ENCODE assay signal across 15 mouse cellular contexts in the genomic region with DNA sequence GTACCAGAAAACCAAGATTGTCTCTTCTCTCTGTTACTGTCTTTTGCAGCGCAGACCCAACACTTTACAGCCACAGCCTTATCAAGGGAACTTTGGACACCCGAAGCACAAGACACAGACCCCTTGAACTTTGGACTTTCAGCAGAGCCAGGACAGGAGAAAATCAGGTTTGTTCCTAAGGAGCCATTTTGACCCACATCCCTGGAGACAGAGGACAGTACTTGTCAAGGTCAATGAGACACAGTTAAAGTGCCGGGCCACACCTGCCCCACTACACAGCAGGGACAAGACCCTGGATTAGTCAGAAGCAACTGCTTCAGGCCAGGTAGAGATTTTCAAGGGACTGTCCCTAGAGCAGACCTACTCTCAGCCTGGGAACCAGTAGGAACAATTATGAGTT. TPM values are rescaled to one million over a fixed set of nuclear protein-coding genes. Genes with fewer than 3 reads are reported as not detected.
DNase-seq lines count a peak whose midpoint lies in the region; ATAC-seq and TF ChIP-seq lines count a peak whose summit lies in the region.
"Had no signal": no experiment of that assay in that cellular context is flagged by ENCODE, and none has a peak within 500 bp of the region (broad histone marks: within the 10 kb centered on the region; RNA-seq: fewer than 3 reads in every experiment).

No protein-coding gene starts in this region.

- intact Hi-C loops in heart, postnatal 36 days (cut with DNase I): no loop called here

- no peak overlapping the region for H3K4me2 ChIP-seq in heart, embryonic 15.5 days
- peak overlapping the region; percentile 52 for H3K4me2 ChIP-seq in intestine, postnatal 0 days (replicated peaks; ENCODE audit: low read depth)
- H3K4me2 ChIP-seq: limb, embryonic 12.5 days; midbrain, embryonic 15.5 days had no signal

- H3K27ac ChIP-seq in heart, embryonic 15.5 days: peak overlapping the region; percentile 70
- H3K27ac ChIP-seq in intestine, postnatal 0 days (ENCODE audit: low read depth, low read length): peak overlapping the region; percentile 79
- H3K27ac ChIP-seq: embryonic facial prominence, embryonic 10.5 days; left cerebral cortex, adult 2 months; midbrain, embryonic 15.5 days had no signal

- H3K36me3 ChIP-seq in heart, embryonic 15.5 days: no peaks in the 10 kb centered on the region
- H3K36me3 ChIP-seq in megakaryocyte, embryonic 14.5 days (replicated peaks; ENCODE audit: low read length): peaks cover 96% of the 10 kb centered on the region
- H3K36me3 ChIP-seq in intestine, postnatal 0 days (ENCODE audit: control insufficient read depth, insufficient read depth): no peaks in the 10 kb centered on the region; the same call in 1 of the 2 replicates
- H3K36me3 ChIP-seq: limb, embryonic 12.5 days; midbrain, embryonic 15.5 days had no signal

- no peak for TF ChIP-seq CTCF in intestine, postnatal 0 days (IDR thresholded peaks at IDR 0.05; ENCODE audit: low read depth)

- peaks cover 79% of the 10 kb centered on the region for H3K4me1 ChIP-seq in heart, embryonic 15.5 days (replicated peaks)
- H3K4me1 ChIP-seq in megakaryocyte, embryonic 14.5 days: peaks cover 92% of the 10 kb centered on the region
- peaks cover 23% of the 10 kb centered on the region for H3K4me1 ChIP-seq in intestine, postnatal 0 days (replicated peaks; ENCODE audit: control insufficient read depth, insufficient read depth, low read length)

- H3K9ac ChIP-seq in heart, embryonic 15.5 days: no peak overlapping the region
- H3K9ac ChIP-seq in intestine, postnatal 0 days (ENCODE audit: low read depth, low read length): no peak overlapping the region
- H3K9ac ChIP-seq: limb, embryonic 12.5 days; midbrain, embryonic 15.5 days had no signal

- no peak for ATAC-seq in heart, embryonic 15.5 days (replicated peaks; ENCODE audit: insufficient number of reproducible peaks, insufficient read depth, low FRiP score, low read depth)
- ATAC-seq in megakaryocyte, adult 5-6 weeks (ENCODE audit: poor library complexity, severe bottlenecking): no peak
- ATAC-seq in intestine, postnatal 0 days: peak; percentile 83
- ATAC-seq: midbrain, embryonic 15.5 days; Patski had no signal

- H3K4me3 ChIP-seq in heart, embryonic 15.5 days: no peak overlapping the region
- peak overlapping the region; percentile 83 for H3K4me3 ChIP-seq in megakaryocyte, embryonic 14.5 days (replicated peaks)
- no peak overlapping the region for H3K4me3 ChIP-seq in intestine, postnatal 0 days (ENCODE audit: low read depth, low read length)
- H3K4me3 ChIP-seq: embryonic facial prominence, embryonic 10.5 days; left cerebral cortex, adult 2 months; limb, embryonic 12.5 days; midbrain, embryonic 15.5 days had no signal

- 57% methylated on average over 3 of the region's 3 CpGs for WGBS in heart, embryonic 15.5 days
- 33% methylated on average over 3 of the region's 3 CpGs for WGBS in intestine, postnatal 0 days

- no peaks in the 10 kb centered on the region for H3K9me3 ChIP-seq in heart, embryonic 15.5 days (replicated peaks)
- H3K9me3 ChIP-seq in megakaryocyte, embryonic 14.5 days: no peaks in the 10 kb centered on the region
- H3K9me3 ChIP-seq in intestine, postnatal 0 days (ENCODE audit: control insufficient read depth): no peaks in the 10 kb centered on the region
- H3K9me3 ChIP-seq: embryonic facial prominence, embryonic 10.5 days; limb, embryonic 12.5 days; midbrain, embryonic 15.5 days had no signal

- no peaks in the 10 kb centered on the region for H3K27me3 ChIP-seq in heart, embryonic 15.5 days
- H3K27me3 ChIP-seq in megakaryocyte, embryonic 14.5 days (replicated peaks): no peaks in the 10 kb centered on the region
- no peaks in the 10 kb centered on the region for H3K27me3 ChIP-seq in intestine, postnatal 0 days (replicated peaks; ENCODE audit: control insufficient read depth, insufficient read depth, low read length)
- H3K27me3 ChIP-seq: limb, embryonic 12.5 days; midbrain, embryonic 15.5 days; Patski had no signal

- no peak for DNase-seq in heart, postnatal 36 days
- peak; percentile 85 for DNase-seq in yolk sac, embryonic 10.5 days (ENCODE audit: low spot score)
- no peak for DNase-seq in ovary, postnatal 36 days (ENCODE audit: low spot score)
- DNase-seq in cerebellum, adult 18-20 months: no peak
- DNase-seq: cerebellum, adult 8-10 months; thymus, postnatal 4 days had no signal

RNA-seq across cellular contexts. Expression of a gene that starts 7.2 kb away (rescaled TPM):
- polyA plus RNA-seq in heart, embryonic 15.5 days (2015; fragmentation: Nextera tagmentation; extraction: Ambion mirVana): 49.4 and 52.0 TPM in 2 replicates
- 10 to 100 TPM; 66.7 to 70.2 TPM for total RNA-seq in heart, postnatal 36 days (2021)
- polyA plus RNA-seq in megakaryocyte, embryonic 14.5 days (2012; ENCODE audit: insufficient read depth, low replicate concordance): 11.9 and 34.2 TPM in 2 replicates
- 148 TPM in 2 replicates for total RNA-seq in megakaryocyte, adult 5-6 weeks (2015)
- total RNA-seq in megakaryocyte, adult 5-6 weeks (2017): 81.2 and 94.4 TPM in 2 replicates
- 93.6 and 98.0 TPM in 2 replicates for polyA plus RNA-seq in intestine, postnatal 0 days (2015; fragmentation: Nextera tagmentation; extraction: Ambion mirVana)

RNA-seq across cellular contexts. Expression of a gene that starts 38.2 kb away (rescaled TPM):
- polyA plus RNA-seq in heart, embryonic 15.5 days (2015; fragmentation: Nextera tagmentation; extraction: Ambion mirVana): 170 and 171 TPM in 2 replicates
- total RNA-seq in heart, postnatal 36 days (2021): 100 to 1,000 TPM; 137 to 165 TPM
- 28.2 and 136 TPM in 2 replicates for polyA plus RNA-seq in megakaryocyte, embryonic 14.5 days (2012; ENCODE audit: insufficient read depth, low replicate concordance)
- total RNA-seq in megakaryocyte, adult 5-6 weeks (2015): 596 and 620 TPM in 2 replicates
- 223 and 241 TPM in 2 replicates for total RNA-seq in megakaryocyte, adult 5-6 weeks (2017)
- 149 and 151 TPM in 2 replicates for polyA plus RNA-seq in intestine, postnatal 0 days (2015; fragmentation: Nextera tagmentation; extraction: Ambion mirVana)
